Mouse (Mus musculus) liver, postnatal 0 days (tissue): Measurements from ENCODE around the gene Hmgn2. TPM values are rescaled to one million over a fixed set of nuclear protein-coding genes. Genes with fewer than 3 reads are reported as not detected.

Source experiments
- ATAC-seq: fragments of 200-750 bp; cut with Nextera tagmentation; 2 replicates; pipeline ENCODE4 v1.8.0; 2017; ENCODE audit warnings: mild to moderate bottlenecking, moderate library complexity
- DNase-seq: peaks from one replicate; pipeline ENCODE4 v3.0.0-alpha.2; 2016
- H3K27ac ChIP-seq: fragments of 300-500 bp; sonication (generic); 2 replicates; pipeline ENCODE4 v1.5.1; 2014; ENCODE audit warnings: antibody characterized with exemption, moderate library complexity, mild to moderate bottlenecking, low read depth
- H3K27me3 ChIP-seq: fragments of 300-500 bp; sonication (generic); 2 replicates; pipeline ENCODE4 v1.6.1; 2014; ENCODE audit warnings: low read length, control low read depth, mixed read lengths; ENCODE audit not compliant: insufficient read depth
- H3K36me3 ChIP-seq: fragments of 300-500 bp; sonication (generic); replicated peaks from 2 replicates; pipeline ENCODE4 v1.6.1; 2014; ENCODE audit warnings: mild to moderate bottlenecking, control low read depth, low read length, moderate library complexity, mixed read lengths; ENCODE audit not compliant: insufficient read depth
- H3K4me1 ChIP-seq: fragments of 300-500 bp; sonication (generic); 2 replicates; pipeline ENCODE4 v1.6.1; 2014; ENCODE audit warnings: antibody characterized with exemption, mild to moderate bottlenecking, control low read depth; ENCODE audit not compliant: insufficient read depth
- H3K4me2 ChIP-seq: fragments of 300-500 bp; sonication (generic); 2 replicates; pipeline ENCODE4 v1.6.1; 2014; ENCODE audit warnings: low read depth, mild to moderate bottlenecking, low read length, moderate library complexity, mixed read lengths
- H3K4me3 ChIP-seq: fragments of 300-500 bp; sonication (generic); 2 replicates; pipeline ENCODE4 v1.5.1; 2014; ENCODE audit warnings: low read depth, low read length
- H3K9ac ChIP-seq: fragments of 300-500 bp; sonication (generic); replicated peaks from 2 replicates; pipeline ENCODE4 v1.6.1; 2014; ENCODE audit warnings: mild to moderate bottlenecking, moderate library complexity
- H3K9me3 ChIP-seq: fragments of 300-500 bp; sonication (generic); 2 replicates; pipeline ENCODE4 v1.6.1; 2016; ENCODE audit warnings: mild to moderate bottlenecking, control low read depth, low read length, mixed read lengths
- CTCF ChIP-seq: sonication (generic); IDR thresholded peaks from 2 replicates; pipeline ENCODE4 v1.5.1; 2016; ENCODE audit warnings: antibody characterized with exemption, low read depth
- EP300 ChIP-seq: IDR thresholded peaks from 2 replicates; pipeline ENCODE4 v1.6.1; 2016; ENCODE audit warnings: antibody characterized with exemption, low read depth, mild to moderate bottlenecking
- WGBS: fragments of 180-500 bp; shearing (Covaris S2); extraction: QIAGEN DNeasy Blood & Tissue Kit; methylation state at CpG from one replicate; pipeline ENCODE4 v1.1.7; 2014; ENCODE audit not compliant: insufficient replicate concordance; 5-methylcytosine and 5-hydroxymethylcytosine counted together
- polyA plus RNA-seq: library from polyadenylated mRNA; unstranded; fragments of >200 nt; fragmentation: Nextera tagmentation; extraction: Ambion mirVana; gene quantifications from 2 replicates; pipeline ENCODE4 v1.2.1, GENCODE M21; 2015

The Hmgn2 gene
- polyA plus RNA-seq, 1 experiment from 2014 or later: 547 TPM

GRCm38 (mm10) chr4:133938077-133938476 lies 30.4 kb downstream of the Hmgn2 start:
- H3K27ac ChIP-seq: no peak overlapping the region
- WGBS: 39% methylated on average over 2 of the region's 2 CpGs
- H3K36me3 ChIP-seq: no peaks in the 10 kb centered on the region
- DNase-seq (no peak), ATAC-seq (no peak)
- H3K9me3 ChIP-seq: no peaks in the 10 kb centered on the region
- no peak overlapping the region for H3K4me2 ChIP-seq
- no peak overlapping the region for H3K4me3 ChIP-seq
- no peak for TF ChIP-seq EP300
- TF ChIP-seq CTCF: no peak
- peaks cover 7% of the 10 kb centered on the region; the same call in 1 of the 2 replicates for H3K4me1 ChIP-seq
- no peaks in the 10 kb centered on the region for H3K27me3 ChIP-seq
- H3K9ac ChIP-seq: no peak overlapping the region

GRCm38 (mm10) chr4:133931785-133932184 lies 36.7 kb downstream of the Hmgn2 start:
- H3K4me1 ChIP-seq: peaks cover 17% of the 10 kb centered on the region
- no peaks in the 10 kb centered on the region for H3K36me3 ChIP-seq
- H3K9me3 ChIP-seq: no peaks in the 10 kb centered on the region
- TF ChIP-seq CTCF: no peak
- TF ChIP-seq EP300: no peak
- WGBS: 53% methylated on average over 3 of the region's 3 CpGs
- H3K4me2 ChIP-seq: peak overlapping the region; percentile 19; the same call in 1 of the 2 replicates
- DNase-seq (no peak), ATAC-seq (no peak)
- H3K9ac ChIP-seq: no peak overlapping the region
- H3K27me3 ChIP-seq: no peaks in the 10 kb centered on the region
- no peak overlapping the region for H3K4me3 ChIP-seq
- no peak overlapping the region for H3K27ac ChIP-seq

- Histone ChIP-seq H3K4me3 (no peak overlapping the region), H3K9me3 (no peaks in the 10 kb centered on the region), H3K27me3 (no peaks in the 10 kb centered on the region), H3K27ac (no peak overlapping the region), H3K36me3 (no peaks in the 10 kb centered on the region), H3K4me1 (peaks cover 17% of the 10 kb centered on the region), H3K9ac (no peak overlapping the region), H3K4me2 (peak overlapping the region; percentile 19; the same call in 1 of the 2 replicates)
- 12% methylated on average over 10 of the region's 10 CpGs for WGBS
- DNase-seq: peak; percentile 52
- TF ChIP-seq CTCF (peak; percentile 72), EP300 (no peak)
- ATAC-seq: peak; percentile 58; the same call in 1 of the 2 replicates
Observed at GRCm38 (mm10) chr4:133931349-133931748, 37.1 kb downstream of the Hmgn2 start.

GRCm38 (mm10) chr4:133929278-133929670 lies 39.2 kb downstream of the Hmgn2 start:
- H3K27ac ChIP-seq: peak overlapping the region; percentile 72
- no peaks in the 10 kb centered on the region for H3K9me3 ChIP-seq
- H3K4me3 ChIP-seq: no peak overlapping the region
- 19% methylated on average over 7 of the region's 7 CpGs for WGBS
- H3K27me3 ChIP-seq: no peaks in the 10 kb centered on the region
- no peaks in the 10 kb centered on the region for H3K36me3 ChIP-seq
- no peak for DNase-seq
- peak overlapping the region; percentile 55 for H3K4me2 ChIP-seq
- peak; percentile 47 for ATAC-seq
- peaks cover 17% of the 10 kb centered on the region for H3K4me1 ChIP-seq
- H3K9ac ChIP-seq: 0 out of 2 replicates have a peak overlapping the region, but pooled peaks have one; percentile 5
- TF ChIP-seq CTCF: no peak
- TF ChIP-seq EP300: no peak; the same call in 1 of the 2 replicates

- TF ChIP-seq EP300 (peak; percentile 29; the same call in 1 of the 2 replicates), CTCF (no peak)
- peaks cover 17% of the 10 kb centered on the region for H3K4me1 ChIP-seq
- ATAC-seq (peak; percentile 51), DNase-seq (peak; percentile 23)
- H3K36me3 ChIP-seq: no peaks in the 10 kb centered on the region
- H3K27me3 ChIP-seq: no peaks in the 10 kb centered on the region
- H3K9ac ChIP-seq: 0 out of 2 replicates have a peak overlapping the region, but pooled peaks have one; percentile 5
- no peak overlapping the region for H3K4me3 ChIP-seq
- 19% methylated on average over 15 of the region's 15 CpGs for WGBS
- H3K27ac ChIP-seq: peak overlapping the region; percentile 72
- H3K4me2 ChIP-seq: peak overlapping the region; percentile 55
- H3K9me3 ChIP-seq: no peaks in the 10 kb centered on the region
Observed at GRCm38 (mm10) chr4:133928576-133929277, 39.7 kb downstream of the Hmgn2 start.

- TF ChIP-seq EP300 (peak; percentile 62; the same call in 1 of the 2 replicates), CTCF (no peak)
- Histone ChIP-seq H3K9me3 (no peaks in the 10 kb centered on the region), H3K36me3 (no peaks in the 10 kb centered on the region), H3K4me1 (peaks cover 12% of the 10 kb centered on the region), H3K27me3 (no peaks in the 10 kb centered on the region), H3K9ac (no peak overlapping the region), H3K4me3 (no peak overlapping the region), H3K27ac (no peak overlapping the region), H3K4me2 (no peak overlapping the region)
- no peak for DNase-seq
- no peak for ATAC-seq
- WGBS: 57% methylated on average over 4 of the region's 4 CpGs
Observed at GRCm38 (mm10) chr4:133925204-133925603, 43.2 kb downstream of the Hmgn2 start.
